Mouse (Mus musculus): ENCODE data around the gene Trappc12. TPM values are rescaled to one million over a fixed set of nuclear protein-coding genes. Genes with fewer than 3 reads are reported as not detected.

Gene Trappc12
- polyA plus RNA-seq, 1 experiment from 2014 or later = 36.3 TPM

DNA sequence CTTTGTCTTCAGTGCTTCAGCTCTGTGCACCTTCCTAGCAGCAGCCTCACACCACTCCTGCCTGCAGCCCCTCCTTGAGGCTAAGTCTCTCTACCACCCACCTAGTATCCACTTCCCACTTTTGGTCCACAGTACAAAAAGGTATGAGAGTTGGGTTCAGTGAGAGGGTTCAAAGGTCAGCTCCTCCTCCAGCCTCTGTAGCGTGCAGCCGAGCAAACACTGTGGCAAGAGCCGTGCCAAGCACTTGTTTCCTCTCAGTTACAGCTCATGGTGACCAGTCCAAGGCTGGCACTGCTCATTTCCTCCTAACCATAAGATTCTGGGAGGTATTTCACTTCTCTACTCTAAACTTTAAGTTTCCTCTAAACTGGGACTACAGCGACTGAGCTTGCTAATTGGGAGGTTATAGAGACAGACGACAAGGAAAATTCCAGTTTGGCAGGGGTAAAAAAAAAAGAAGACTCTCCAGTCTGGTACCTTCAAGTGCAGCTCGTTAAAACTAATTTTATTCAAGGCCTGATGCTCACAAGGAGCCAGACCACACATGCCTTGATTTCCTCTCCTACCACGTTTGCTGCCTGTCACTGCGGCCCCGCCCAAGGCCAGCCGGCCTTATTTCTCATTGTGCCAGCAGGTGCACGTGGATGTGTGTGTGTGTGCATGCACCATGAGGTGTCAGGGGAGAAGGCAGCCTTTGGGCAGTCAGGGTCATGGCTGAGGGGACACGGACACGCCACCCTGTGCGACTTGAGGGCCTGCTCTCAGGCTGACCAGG, 52.3 kb downstream of the Trappc12 start:
- Histone ChIP-seq H3K36me3 (peaks cover 29% of the 10 kb centered on the region), H3K27me3 (ENCODE audit: low read depth, poor library complexity, severe bottlenecking) (peaks cover 5% of the 10 kb centered on the region), H3K9me3 (replicated peaks) (no peaks in the 10 kb centered on the region), H3K4me1 (peaks cover 21% of the 10 kb centered on the region), H3K27ac (replicated peaks) (no peak overlapping the region; the same call in 1 of the 2 replicates), H3K4me3 (no peak overlapping the region)
- 72% methylated on average over 14 of the region's 14 CpGs for WGBS
- DNase-seq (ENCODE audit: low spot score) = no peak

DNA sequence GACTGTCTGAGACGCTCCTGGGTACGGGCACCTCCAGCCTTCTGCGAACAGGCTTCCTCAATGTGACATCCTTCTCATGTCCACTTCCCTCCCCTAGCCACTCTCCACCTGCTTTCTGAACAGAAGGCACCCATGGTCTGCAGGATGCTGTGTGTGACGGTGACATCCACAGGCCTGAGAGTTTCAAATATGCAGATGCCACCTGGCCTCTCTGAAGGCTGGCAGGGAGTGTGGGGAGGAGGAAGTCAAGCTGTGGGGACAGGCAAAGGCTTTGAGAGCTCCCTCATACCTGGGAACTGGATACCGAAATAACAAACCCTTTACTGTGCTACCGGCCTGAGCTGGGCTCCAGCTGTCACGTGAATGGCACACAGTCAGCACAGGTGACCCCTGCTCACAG, 55.5 kb downstream of the Trappc12 start:
- H3K36me3 ChIP-seq = peaks cover 50% of the 10 kb centered on the region
- no peak overlapping the region for H3K4me3 ChIP-seq
- H3K27ac ChIP-seq (replicated peaks) = no peak overlapping the region
- no peaks in the 10 kb centered on the region for H3K9me3 ChIP-seq (replicated peaks)
- peaks cover 11% of the 10 kb centered on the region for H3K4me1 ChIP-seq
- DNase-seq (ENCODE audit: low spot score) = no peak
- H3K27me3 ChIP-seq (ENCODE audit: low read depth, poor library complexity, severe bottlenecking) = no peaks in the 10 kb centered on the region
- 92% methylated on average over 7 of the region's 7 CpGs for WGBS

DNA sequence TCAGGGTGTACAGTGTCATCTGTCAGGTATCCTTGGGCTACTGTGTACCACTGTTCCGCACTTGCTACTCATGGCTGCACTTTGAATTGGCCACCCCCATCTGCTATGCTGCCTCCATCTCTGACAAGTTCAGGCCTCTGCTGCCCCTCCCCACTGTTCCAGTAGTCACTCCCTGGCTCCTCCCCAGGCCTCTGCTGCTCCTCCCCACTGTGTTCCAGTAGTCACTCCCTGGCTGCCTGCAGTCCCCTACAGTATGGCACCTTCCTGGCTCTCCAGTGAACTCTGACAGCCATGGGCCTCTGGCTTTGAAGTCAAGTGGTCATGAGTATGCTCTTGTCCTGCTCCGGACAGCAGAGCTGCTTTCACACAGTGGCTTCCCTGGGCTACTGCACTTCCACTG, 56.0 kb downstream of the Trappc12 start:
- no peaks in the 10 kb centered on the region for H3K27me3 ChIP-seq (ENCODE audit: low read depth, poor library complexity, severe bottlenecking)
- no peak overlapping the region for H3K4me3 ChIP-seq
- H3K36me3 ChIP-seq = peaks cover 55% of the 10 kb centered on the region
- DNase-seq (ENCODE audit: low spot score) = no peak
- H3K27ac ChIP-seq (replicated peaks) = no peak overlapping the region
- no peaks in the 10 kb centered on the region for H3K9me3 ChIP-seq (replicated peaks)
- H3K4me1 ChIP-seq = peaks cover 11% of the 10 kb centered on the region; the same call in 1 of the 2 replicates
- WGBS = 92% methylated on average over 2 of the region's 2 CpGs

DNA sequence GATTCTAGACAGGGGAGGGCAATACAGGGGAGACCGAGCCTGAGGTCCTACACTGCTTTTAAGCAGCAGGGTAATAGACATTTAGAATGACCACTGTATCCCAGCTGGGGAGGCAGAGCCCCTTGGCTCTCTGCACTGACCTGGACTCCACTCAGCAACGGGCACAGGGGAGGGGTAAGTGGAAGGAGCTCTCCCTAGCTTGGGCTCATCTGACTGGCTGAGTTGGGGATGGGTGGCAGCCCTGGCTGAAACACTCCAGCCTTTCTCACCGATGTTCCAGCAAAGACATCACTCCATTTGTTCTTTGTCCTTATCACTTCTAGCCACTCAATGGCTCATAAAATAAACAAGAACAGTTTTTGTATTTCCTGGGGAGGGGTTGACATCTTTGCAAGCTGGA, 56.5 kb downstream of the Trappc12 start:
- peaks cover 60% of the 10 kb centered on the region for H3K36me3 ChIP-seq
- peaks cover 11% of the 10 kb centered on the region; the same call in 1 of the 2 replicates for H3K4me1 ChIP-seq
- no peak overlapping the region for H3K4me3 ChIP-seq
- no peak for DNase-seq (ENCODE audit: low spot score)
- 83% methylated on average over 3 of the region's 3 CpGs for WGBS
- no peaks in the 10 kb centered on the region for H3K9me3 ChIP-seq (replicated peaks)
- no peak overlapping the region for H3K27ac ChIP-seq (replicated peaks)
- H3K27me3 ChIP-seq (ENCODE audit: low read depth, poor library complexity, severe bottlenecking) = no peaks in the 10 kb centered on the region

DNA sequence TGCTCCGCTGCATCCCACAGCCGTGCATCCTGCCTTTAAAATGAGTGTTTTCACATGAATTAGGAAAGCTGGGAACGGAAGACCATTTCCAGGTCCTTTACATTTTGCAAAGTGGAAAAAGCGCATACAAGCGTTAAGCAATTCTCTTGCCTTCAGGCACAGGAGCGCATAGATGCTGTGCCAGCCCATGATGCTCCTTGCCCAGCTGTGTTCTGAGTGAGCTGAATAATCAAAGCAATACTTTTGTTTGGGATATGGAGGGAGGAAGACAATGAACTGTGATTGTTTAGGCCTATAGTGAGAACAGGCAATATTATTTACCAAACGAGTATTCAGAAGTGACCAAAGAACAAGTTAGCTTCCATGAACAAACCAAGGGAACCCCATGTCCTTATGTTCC, 59.5 kb downstream of the Trappc12 start:
- DNase-seq (ENCODE audit: low spot score) = no peak
- no peaks in the 10 kb centered on the region for H3K9me3 ChIP-seq (replicated peaks)
- H3K4me3 ChIP-seq = no peak overlapping the region
- peaks cover 9% of the 10 kb centered on the region for H3K4me1 ChIP-seq
- H3K27me3 ChIP-seq (ENCODE audit: low read depth, poor library complexity, severe bottlenecking) = no peaks in the 10 kb centered on the region
- WGBS = 94% methylated on average over 7 of the region's 7 CpGs
- no peak overlapping the region for H3K27ac ChIP-seq (replicated peaks)
- H3K36me3 ChIP-seq = peaks cover 52% of the 10 kb centered on the region

DNA sequence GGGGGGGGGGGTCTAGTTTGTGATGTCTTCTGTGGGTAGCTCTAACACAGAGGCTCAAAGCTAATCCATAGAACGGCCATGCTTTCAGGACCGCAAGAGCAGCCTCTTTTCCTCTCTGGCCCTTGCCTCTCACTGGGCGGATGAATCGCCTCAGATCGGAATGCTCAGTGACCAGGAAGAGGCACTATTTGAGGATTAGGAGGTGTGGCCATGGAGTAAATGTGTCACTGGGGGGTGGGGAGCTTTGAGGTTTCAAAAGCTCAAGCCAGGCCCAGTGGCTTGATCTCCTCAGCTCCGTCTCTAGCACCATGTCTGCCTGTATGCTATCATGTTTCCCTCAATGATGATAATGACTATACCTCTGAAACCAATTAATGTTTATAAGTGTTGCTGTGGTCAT, 61.3 kb downstream of the Trappc12 start:
- peaks cover 42% of the 10 kb centered on the region for H3K36me3 ChIP-seq
- H3K9me3 ChIP-seq (replicated peaks) = no peaks in the 10 kb centered on the region
- H3K27me3 ChIP-seq (ENCODE audit: low read depth, poor library complexity, severe bottlenecking) = no peaks in the 10 kb centered on the region
- DNase-seq (ENCODE audit: low spot score) = no peak
- peaks cover 10% of the 10 kb centered on the region for H3K4me1 ChIP-seq
- no peak overlapping the region for H3K4me3 ChIP-seq
- WGBS = 67% methylated on average over 6 of the region's 6 CpGs
- no peak overlapping the region for H3K27ac ChIP-seq (replicated peaks)

DNA sequence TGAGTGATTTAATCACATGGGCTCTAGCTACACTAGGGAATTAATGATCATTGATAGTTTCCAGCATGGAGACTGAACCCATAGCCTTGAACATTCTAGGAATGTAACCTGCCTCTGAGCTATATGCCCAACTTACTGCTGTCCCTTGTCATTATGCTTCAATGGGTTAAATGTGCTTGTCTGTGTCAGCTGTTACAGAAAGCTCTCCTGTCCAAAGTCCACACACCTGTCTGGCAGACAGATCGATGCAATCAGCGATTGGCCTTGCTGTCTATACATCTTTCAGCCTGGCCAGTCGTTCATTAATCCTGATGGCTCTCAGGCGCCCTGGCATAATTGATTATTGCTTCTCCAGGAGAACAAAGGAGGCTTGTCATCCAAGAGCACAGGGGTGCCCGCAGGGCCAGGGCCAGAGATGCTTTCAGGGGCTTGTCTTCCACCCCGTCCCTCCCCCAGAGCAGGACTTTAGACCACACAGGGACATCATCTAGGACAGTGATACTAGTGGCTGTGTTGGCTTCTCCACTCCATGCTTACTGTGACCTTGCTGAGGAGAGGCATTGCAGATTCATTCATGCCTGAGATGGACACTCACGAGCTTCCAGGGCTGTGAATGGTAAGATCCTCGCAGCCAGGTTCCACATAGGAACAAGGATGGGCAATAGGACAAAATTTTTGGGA, 63.9 kb downstream of the Trappc12 start:
- no peaks in the 10 kb centered on the region for H3K27me3 ChIP-seq (ENCODE audit: low read depth, poor library complexity, severe bottlenecking)
- no peak overlapping the region for H3K27ac ChIP-seq (replicated peaks)
- peaks cover 10% of the 10 kb centered on the region for H3K4me1 ChIP-seq
- H3K9me3 ChIP-seq (replicated peaks) = no peaks in the 10 kb centered on the region
- H3K4me3 ChIP-seq = no peak overlapping the region
- no peak for DNase-seq (ENCODE audit: low spot score)
- WGBS = 76% methylated on average over 8 of the region's 8 CpGs
- H3K36me3 ChIP-seq = peaks cover 48% of the 10 kb centered on the region

DNA sequence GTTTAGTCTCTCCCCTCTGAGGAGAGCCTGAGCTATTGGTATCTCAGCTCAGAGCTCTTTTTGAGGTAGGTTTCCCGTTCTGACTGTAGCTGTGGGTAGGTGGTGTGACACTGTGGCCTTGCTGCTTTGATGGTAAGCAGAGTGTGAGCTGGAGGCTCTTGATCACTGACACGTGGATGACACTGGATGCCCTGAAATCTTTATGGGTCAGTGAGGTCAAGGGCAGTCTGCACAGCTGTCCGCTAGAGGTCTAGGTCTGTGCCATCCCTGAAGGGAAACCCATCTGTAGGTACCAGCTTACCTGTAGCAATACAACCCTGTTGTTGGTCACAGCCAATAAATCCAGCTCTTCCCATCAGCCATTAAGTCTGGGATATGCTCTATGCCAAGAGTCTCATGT, 64.5 kb downstream of the Trappc12 start:
- Histone ChIP-seq H3K4me3 (no peak overlapping the region), H3K27ac (replicated peaks) (no peak overlapping the region), H3K36me3 (peaks cover 48% of the 10 kb centered on the region), H3K27me3 (ENCODE audit: low read depth, poor library complexity, severe bottlenecking) (no peaks in the 10 kb centered on the region), H3K4me1 (peaks cover 10% of the 10 kb centered on the region), H3K9me3 (replicated peaks) (no peaks in the 10 kb centered on the region)
- 72% methylated on average over 3 of the region's 3 CpGs for WGBS
- no peak for DNase-seq (ENCODE audit: low spot score)

DNA sequence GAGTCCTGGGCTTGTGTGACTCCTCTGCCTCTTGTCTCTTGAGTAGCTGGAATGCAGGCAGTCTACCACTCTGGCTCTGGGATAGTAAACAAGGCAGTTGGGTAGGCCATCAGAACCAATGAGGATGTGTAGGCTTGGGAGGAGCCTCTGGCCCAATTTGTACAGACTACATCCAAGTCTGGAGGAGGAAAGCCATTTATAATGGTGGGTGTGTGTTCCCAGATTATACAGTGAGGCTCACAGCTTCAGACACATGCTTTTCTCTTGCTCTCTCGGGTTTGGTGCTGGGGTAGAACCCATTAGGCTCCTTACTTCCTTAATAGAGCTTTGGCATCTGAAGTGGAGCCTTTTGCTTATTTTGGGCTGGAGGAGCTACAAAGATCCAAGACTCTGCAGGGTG, 65.6 kb downstream of the Trappc12 start:
- DNase-seq (ENCODE audit: low spot score) = no peak
- 80% methylated on average over 1 of the region's 1 CpGs for WGBS
- no peaks in the 10 kb centered on the region for H3K9me3 ChIP-seq (replicated peaks)
- peaks cover 41% of the 10 kb centered on the region for H3K36me3 ChIP-seq
- no peak overlapping the region for H3K4me3 ChIP-seq
- H3K27me3 ChIP-seq (ENCODE audit: low read depth, poor library complexity, severe bottlenecking) = no peaks in the 10 kb centered on the region
- peaks cover 10% of the 10 kb centered on the region for H3K4me1 ChIP-seq
- H3K27ac ChIP-seq (replicated peaks) = no peak overlapping the region

DNA sequence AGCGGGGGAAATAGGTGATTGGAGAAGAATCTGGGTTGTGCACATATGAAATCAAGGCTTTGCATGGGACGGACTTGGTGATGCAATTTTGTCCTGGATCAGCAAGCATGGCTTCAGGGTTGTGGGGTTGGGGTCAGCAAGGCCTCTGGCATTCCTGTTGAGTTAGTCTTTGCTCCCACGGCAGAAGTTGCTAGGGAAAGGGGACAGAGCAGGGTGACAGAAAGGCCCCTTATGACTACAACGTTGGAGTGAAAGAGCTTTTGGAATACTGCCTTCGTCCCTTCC, 74.4 kb downstream of the Trappc12 start:
- H3K4me3 ChIP-seq = peak overlapping the region; percentile 64
- peaks cover 26% of the 10 kb centered on the region for H3K36me3 ChIP-seq
- H3K9me3 ChIP-seq (replicated peaks) = no peaks in the 10 kb centered on the region
- 72% methylated on average over 5 of the region's 5 CpGs for WGBS
- H3K27ac ChIP-seq (replicated peaks) = peak overlapping the region; percentile 92
- H3K27me3 ChIP-seq (ENCODE audit: low read depth, poor library complexity, severe bottlenecking) = no peaks in the 10 kb centered on the region
- peaks cover 17% of the 10 kb centered on the region for H3K4me1 ChIP-seq
- DNase-seq (ENCODE audit: low spot score) = peak; percentile 18

DNA sequence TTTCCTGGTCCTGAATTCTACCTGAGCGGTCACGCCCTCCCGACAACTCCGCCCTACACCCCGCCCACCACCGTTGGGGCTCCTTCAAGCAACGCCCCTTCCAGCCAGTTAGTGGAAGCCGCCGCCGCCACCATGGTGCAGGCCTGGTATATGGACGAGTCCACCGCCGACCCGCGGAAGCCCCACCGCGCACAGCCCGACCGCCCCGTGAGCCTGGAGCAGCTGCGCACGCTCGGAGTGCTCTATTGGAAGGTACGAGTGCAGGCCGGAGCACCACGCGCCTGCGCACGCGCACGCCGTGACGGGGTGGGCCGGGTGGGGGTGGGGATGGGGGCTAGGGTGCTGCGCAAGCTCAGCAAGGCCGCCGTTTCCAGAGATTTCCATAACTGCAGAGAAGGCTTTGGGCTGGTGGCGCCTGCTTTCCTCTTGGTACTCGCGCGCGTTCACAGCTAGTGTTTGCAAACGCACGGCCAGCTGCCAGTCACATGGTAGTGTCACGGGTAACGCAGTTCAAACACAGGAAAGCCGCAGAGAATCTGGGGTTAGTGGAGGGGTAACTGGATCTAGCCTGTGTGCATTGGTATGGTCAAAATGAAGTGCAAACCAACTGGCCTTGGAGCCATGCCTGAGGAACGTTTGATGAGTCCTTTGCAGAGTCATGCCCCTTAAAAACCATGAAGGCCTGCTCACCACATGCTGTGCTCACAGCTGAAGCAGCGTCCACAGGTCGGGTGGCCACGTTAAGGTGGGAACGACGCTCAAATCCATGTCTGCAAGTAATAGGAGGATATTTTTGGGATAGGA, 74.9 kb downstream of the Trappc12 start, which contains the start of gene Adi1:
Gene Adi1, plus strand, starts transcription at position 111 of the 804 bp plus-strand sequence.
- H3K27me3 ChIP-seq (ENCODE audit: low read depth, poor library complexity, severe bottlenecking) = no peaks in the 10 kb centered on the region
- peak within 1 kb of the TSS; percentile 64 for H3K4me3 ChIP-seq
- DNase-seq (ENCODE audit: low spot score) = peak; percentile 88
- 4% methylated on average over 53 of the region's 53 CpGs for WGBS
- no peaks in the 10 kb centered on the region for H3K9me3 ChIP-seq (replicated peaks)
- H3K4me1 ChIP-seq = peaks cover 17% of the 10 kb centered on the region
- peak within 1 kb of the TSS; percentile 92 for H3K27ac ChIP-seq (replicated peaks)
- peaks cover 23% of the 10 kb centered on the region for H3K36me3 ChIP-seq

DNA sequence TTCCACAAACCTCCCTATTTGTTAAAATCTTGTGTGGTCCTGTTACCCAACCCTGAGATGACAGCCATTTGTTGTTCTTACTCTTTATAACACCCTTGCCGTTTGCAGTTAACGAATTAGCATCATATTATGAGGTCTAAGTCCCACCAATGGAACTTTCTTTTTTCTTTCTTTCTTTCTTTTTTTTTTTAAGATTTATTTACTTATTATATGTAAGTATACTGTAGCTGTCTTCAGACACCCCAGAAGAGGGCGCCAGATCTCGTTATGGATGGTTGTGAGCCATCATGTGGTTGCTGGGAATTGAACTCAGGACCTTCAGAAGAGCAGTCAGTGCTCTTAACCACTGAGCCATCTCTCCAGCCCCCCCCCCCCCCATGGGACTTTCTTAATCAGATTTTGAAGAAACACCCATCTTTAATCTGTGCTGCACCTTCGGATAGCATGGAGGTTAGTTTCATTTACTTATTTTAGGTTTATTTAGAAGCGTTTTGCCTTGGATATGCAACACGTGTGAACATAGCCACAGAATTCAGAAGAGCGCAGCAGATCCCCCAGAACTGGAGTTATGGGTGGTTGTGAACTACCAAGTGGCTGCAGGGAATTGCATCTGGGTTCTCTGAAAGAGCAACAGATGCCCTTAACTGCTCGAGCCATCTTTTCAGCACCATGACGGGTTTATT, 76.1 kb downstream of the Trappc12 start:
- H3K27me3 ChIP-seq (ENCODE audit: low read depth, poor library complexity, severe bottlenecking) = no peaks in the 10 kb centered on the region
- H3K27ac ChIP-seq (replicated peaks) = no peak overlapping the region
- H3K4me1 ChIP-seq = peaks cover 17% of the 10 kb centered on the region
- 87% methylated on average over 10 of the region's 10 CpGs for WGBS
- H3K36me3 ChIP-seq = peaks cover 17% of the 10 kb centered on the region
- H3K4me3 ChIP-seq = no peak overlapping the region
- no peaks in the 10 kb centered on the region for H3K9me3 ChIP-seq (replicated peaks)
- DNase-seq (ENCODE audit: low spot score) = no peak

All from midbrain, embryonic 10.5 days (tissue).